Mouse (Mus musculus): ENCODE measurements around the gene Sim2. TPM values are rescaled to one million over a fixed set of nuclear protein-coding genes. Genes with fewer than 3 reads are reported as not detected.

The Sim2 gene
- polyA plus RNA-seq, 2 experiments = 0.02 TPM; not detected in 1

DNA sequence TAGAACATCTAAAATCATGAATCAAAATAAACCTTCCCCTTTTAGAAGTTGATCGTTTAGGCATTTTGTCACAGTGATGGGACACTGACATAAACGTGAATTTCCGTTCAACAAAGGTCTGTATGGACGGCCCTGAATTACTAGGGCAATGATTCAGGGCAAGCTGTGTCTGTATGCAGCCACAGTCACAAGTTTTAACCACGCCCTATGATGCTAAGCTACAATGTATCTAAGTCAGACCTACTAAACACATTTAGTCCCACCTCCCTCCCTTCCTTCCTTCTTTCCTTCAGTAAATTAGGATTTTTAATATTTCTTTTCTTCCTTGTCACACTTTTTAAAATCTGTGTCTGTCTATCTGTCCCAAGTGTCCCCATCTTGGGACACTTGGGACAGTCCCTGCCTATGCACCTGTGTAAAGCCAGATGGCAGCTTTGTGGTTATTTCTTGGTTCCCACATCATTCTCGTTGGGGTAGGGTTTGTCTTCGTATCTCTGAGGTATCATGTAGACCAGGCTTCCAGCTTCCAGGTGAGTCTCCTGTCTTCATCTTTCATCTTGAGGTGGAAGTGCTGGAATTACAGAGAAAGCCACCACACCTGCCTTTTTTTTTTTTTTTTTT, 90.7 kb downstream of the Sim2 start:
- Histone ChIP-seq H3K4me3 (ENCODE audit: insufficient read depth in 1 of 2, low read depth in 2 of 2, low read length in 2 of 2) (no peak overlapping the region), H3K36me3 (replicated peaks; ENCODE audit: control insufficient read depth, insufficient read depth, low read depth) (no peaks in the 10 kb centered on the region), H3K9ac (replicated peaks) (no peak overlapping the region), H3K4me2 (ENCODE audit: low read depth) (no peak overlapping the region), H3K27me3 (ENCODE audit: control insufficient read depth, insufficient read depth, low read length) (no peaks in the 10 kb centered on the region), H3K4me1 (replicated peaks; ENCODE audit: control insufficient read depth in 2 of 2, insufficient read depth in 2 of 2, low read length in 1 of 2) (no peaks in the 10 kb centered on the region), H3K9me3 (ENCODE audit: control insufficient read depth, low read length) (no peaks in the 10 kb centered on the region), H3K27ac (no peak overlapping the region)
- ATAC-seq (ENCODE audit: insufficient read depth) (no peak), DNase-seq (ENCODE audit: low read depth in 3 of 3, low spot score in 3 of 3) (no peak)
- TF ChIP-seq CTCF (IDR thresholded peaks at IDR 0.05; ENCODE audit: low read depth) = no peak
- no peak for TF ChIP-seq EP300 (IDR thresholded peaks at IDR 0.05; ENCODE audit: low read depth)
- 61% methylated on average over 7 of the region's 7 CpGs for WGBS (ENCODE audit: insufficient replicate concordance)

Small RNAs within 50 kb of the gene (microRNA-seq; reads per million reads assigned to microRNA genes)
- not detected for gene Gm23062

Other genes starting within 250 kb of the Sim2 start
- gene Chaf1b, start 201.0 kb upstream of the Sim2 start, polyA plus RNA-seq (2012; rRNA removed) = 22.8 and 24.3 TPM in 2 replicates
- gene Chaf1b, start 201.0 kb upstream of the Sim2 start, polyA plus RNA-seq (2014; fragmentation: Nextera tagmentation; extraction: Ambion mirVana) = 55.0 and 56.2 TPM in 2 replicates
- gene Cldn14, start 76.1 kb upstream of the Sim2 start, polyA plus RNA-seq (2012; rRNA removed) = 1.0 and 1.2 TPM in 2 replicates
- 1.2 and 2.3 TPM in 2 replicates for gene Cldn14, start 76.1 kb upstream of the Sim2 start, polyA plus RNA-seq (2014; fragmentation: Nextera tagmentation; extraction: Ambion mirVana)
- 1.3 and 1.7 TPM in 2 replicates for gene Hlcs, start 228.6 kb downstream of the Sim2 start, polyA plus RNA-seq (2012; rRNA removed)
- 1.3 TPM in 2 replicates for gene Hlcs, start 228.6 kb downstream of the Sim2 start, polyA plus RNA-seq (2014; fragmentation: Nextera tagmentation; extraction: Ambion mirVana)
- gene Ripply3, start 243.5 kb downstream of the Sim2 start, polyA plus RNA-seq (2012; rRNA removed) = 0.84 and 0.94 TPM in 2 replicates
- 1.5 and 1.6 TPM in 2 replicates for gene Ripply3, start 243.5 kb downstream of the Sim2 start, polyA plus RNA-seq (2014; fragmentation: Nextera tagmentation; extraction: Ambion mirVana)

Data from liver, embryonic 14.5 days (tissue).